Mouse (Mus musculus): ENCODE measurements around the gene Sorbs2. TPM values are rescaled to one million over a fixed set of nuclear protein-coding genes. Genes with fewer than 3 reads are reported as not detected.

Sorbs2 gene
- total RNA-seq (2014; rRNA removed) (79.5 and 84.9 TPM in 2 replicates), polyA plus RNA-seq (2015; fragmentation: Nextera tagmentation; extraction: Ambion mirVana) (27.7 and 36.1 TPM in 2 replicates)

DNA sequence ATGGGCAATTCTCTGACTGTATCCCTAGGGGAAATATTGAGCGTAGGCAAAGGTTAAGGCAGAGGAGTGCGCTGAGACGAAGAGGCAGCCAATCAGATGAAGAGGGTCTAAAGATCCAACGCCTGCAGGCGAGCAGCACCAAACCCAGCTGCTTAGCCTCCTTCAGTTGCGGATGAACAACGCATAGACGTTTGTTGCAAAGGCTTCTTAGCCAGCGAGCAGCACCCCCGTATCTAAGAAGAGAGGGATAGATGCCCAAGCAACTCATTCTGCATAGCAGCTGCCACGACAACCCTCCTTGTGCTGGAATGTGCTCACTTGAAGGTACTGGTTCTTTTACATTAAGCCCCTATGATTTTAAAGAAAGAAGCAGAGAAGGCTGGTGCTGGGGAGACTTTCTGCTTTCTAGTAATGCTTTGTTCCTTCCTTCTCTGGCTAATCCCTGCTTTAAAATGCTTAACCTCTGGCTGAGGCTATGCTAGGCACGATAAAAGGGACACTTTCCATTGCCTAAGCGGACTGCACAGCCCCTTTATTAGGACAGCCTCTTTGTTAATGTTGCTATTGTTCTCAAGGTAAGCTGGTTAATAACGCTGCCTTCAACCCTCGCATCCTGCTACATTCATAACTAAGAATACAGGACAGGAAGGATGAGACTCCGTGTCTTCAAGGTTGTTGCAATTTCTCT lies at the start of gene Sorbs2:
Gene Sorbs2 (plus strand): TSS at position 155 of the 688 bp plus-strand sequence.
- TF ChIP-seq CTCF (IDR thresholded peaks at IDR 0.05) = peak; percentile 50
- Histone ChIP-seq H3K4me3 (ENCODE audit: low read depth, low read length) (peak within 1 kb of the TSS; percentile 51), H3K9me3 (ENCODE audit: low read length) (no peaks in the 10 kb centered on the region), H3K36me3 (ENCODE audit: insufficient read depth, low read length) (no peaks in the 10 kb centered on the region), H3K4me2 (ENCODE audit: low read depth, low read length, poor library complexity, severe bottlenecking) (peak within 1 kb of the TSS; percentile 60), H3K9ac (replicated peaks; ENCODE audit: low read length, poor library complexity, severe bottlenecking) (peak within 1 kb of the TSS; percentile 64), H3K27ac (ENCODE audit: low read depth, low read length) (peak within 1 kb of the TSS; percentile 89), H3K27me3 (ENCODE audit: insufficient read depth, low read length) (no peaks in the 10 kb centered on the region), H3K4me1 (ENCODE audit: insufficient read depth, low read length) (peaks cover 3% of the 10 kb centered on the region; the same call in 1 of the 2 replicates)
- 3% methylated on average over 16 of the region's 16 CpGs for WGBS
- ATAC-seq (ENCODE audit: low FRiP score) (peak; percentile 93), DNase-seq (ENCODE audit: low spot score) (peak; percentile 84)

DNA sequence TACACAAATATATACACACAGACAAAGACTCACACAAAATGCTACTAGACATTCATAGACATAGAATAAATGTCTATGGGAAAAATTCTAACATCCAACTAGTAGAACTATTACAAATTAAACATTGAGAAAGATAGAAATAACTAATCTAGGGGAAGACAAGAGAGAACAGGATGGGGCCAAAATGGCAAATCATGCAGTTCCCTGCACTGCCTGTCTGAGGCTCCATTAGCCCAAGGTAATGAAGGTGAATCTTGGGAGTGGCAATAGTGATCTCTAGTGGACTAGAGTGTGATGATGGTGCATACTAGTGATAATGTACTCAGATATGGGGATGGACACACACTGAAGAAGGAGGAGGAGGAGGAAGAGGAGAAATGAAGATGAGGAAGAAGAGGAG lies 49.7 kb upstream of the Sorbs2 start:
- H3K36me3 ChIP-seq (ENCODE audit: insufficient read depth, low read length) = no peaks in the 10 kb centered on the region
- H3K27me3 ChIP-seq (ENCODE audit: insufficient read depth, low read length) = no peaks in the 10 kb centered on the region
- H3K9me3 ChIP-seq (ENCODE audit: low read length) = no peaks in the 10 kb centered on the region
- peak; percentile 34 for TF ChIP-seq CTCF (IDR thresholded peaks at IDR 0.05)
- no peak overlapping the region for H3K9ac ChIP-seq (replicated peaks; ENCODE audit: low read length, poor library complexity, severe bottlenecking)
- no peak overlapping the region for H3K4me3 ChIP-seq (ENCODE audit: low read depth, low read length)
- DNase-seq (ENCODE audit: low spot score) = no peak
- no peak for ATAC-seq (ENCODE audit: low FRiP score)
- H3K4me2 ChIP-seq (ENCODE audit: low read depth, low read length, poor library complexity, severe bottlenecking) = no peak overlapping the region
- no peaks in the 10 kb centered on the region for H3K4me1 ChIP-seq (ENCODE audit: insufficient read depth, low read length)
- H3K27ac ChIP-seq (ENCODE audit: low read depth, low read length) = no peak overlapping the region

DNA sequence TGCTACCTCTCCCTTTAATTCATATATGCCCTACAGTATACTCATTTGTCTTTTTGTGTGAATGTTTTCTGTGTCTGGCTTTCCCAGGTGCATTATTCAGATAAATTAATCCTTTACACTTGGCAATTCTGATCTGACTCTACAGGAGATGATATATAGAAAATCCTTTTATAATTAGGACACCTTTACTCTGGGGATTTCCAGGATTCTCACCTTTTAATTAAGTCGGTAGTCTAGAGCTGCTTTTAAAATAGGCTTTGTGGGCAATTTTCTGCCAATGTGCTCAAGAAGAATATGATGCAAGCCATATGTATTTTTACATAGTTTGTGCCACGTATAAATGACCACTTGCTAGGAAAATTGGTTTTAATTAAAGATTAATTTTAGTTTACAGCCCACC lies 38.6 kb upstream of the Sorbs2 start:
- H3K9ac ChIP-seq (replicated peaks; ENCODE audit: low read length, poor library complexity, severe bottlenecking) = no peak overlapping the region
- H3K4me1 ChIP-seq (ENCODE audit: insufficient read depth, low read length) = no peaks in the 10 kb centered on the region
- no peaks in the 10 kb centered on the region for H3K9me3 ChIP-seq (ENCODE audit: low read length)
- no peak overlapping the region for H3K4me3 ChIP-seq (ENCODE audit: low read depth, low read length)
- H3K4me2 ChIP-seq (ENCODE audit: low read depth, low read length, poor library complexity, severe bottlenecking) = no peak overlapping the region
- no peak overlapping the region for H3K27ac ChIP-seq (ENCODE audit: low read depth, low read length)
- no peak for TF ChIP-seq CTCF (IDR thresholded peaks at IDR 0.05)
- ATAC-seq (ENCODE audit: low FRiP score) = no peak
- no peaks in the 10 kb centered on the region for H3K36me3 ChIP-seq (ENCODE audit: insufficient read depth, low read length)
- DNase-seq (ENCODE audit: low spot score) = peak; percentile 56
- 69% methylated on average over 2 of the region's 2 CpGs for WGBS
- no peaks in the 10 kb centered on the region for H3K27me3 ChIP-seq (ENCODE audit: insufficient read depth, low read length)

DNA sequence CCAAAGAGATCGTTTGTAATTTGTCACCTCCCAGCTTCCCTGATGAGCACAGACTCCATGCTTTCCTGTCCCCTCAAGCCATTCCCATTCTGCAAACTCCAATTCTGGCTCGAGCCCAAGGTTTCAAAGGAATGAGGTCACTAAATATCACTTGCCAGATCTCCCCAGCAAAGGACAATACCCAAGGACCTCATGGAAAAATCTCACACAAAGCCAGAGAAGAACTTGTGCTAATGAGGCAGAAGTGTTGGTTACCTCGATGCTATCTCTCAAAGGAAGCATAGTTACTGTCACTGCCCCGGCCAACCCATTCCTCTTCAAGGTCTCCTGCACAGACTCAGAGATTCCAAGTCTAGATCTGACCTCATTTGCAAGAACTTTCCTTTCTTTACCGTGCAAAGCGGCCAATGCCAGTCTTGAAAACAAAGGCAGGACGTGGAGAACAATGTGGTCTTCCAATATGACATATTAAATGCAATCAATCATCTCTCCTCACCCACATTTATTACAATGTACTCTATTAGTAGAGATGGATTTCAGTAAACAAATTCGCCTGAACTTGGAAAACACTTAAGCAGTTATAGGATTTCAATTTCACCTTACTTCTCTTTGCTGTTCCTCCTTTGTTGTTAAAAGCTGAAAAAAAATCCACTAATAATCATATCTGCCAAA lies 37.9 kb upstream of the Sorbs2 start:
- DNase-seq (ENCODE audit: low spot score) (peak; percentile 57), ATAC-seq (ENCODE audit: low FRiP score) (no peak)
- Histone ChIP-seq H3K36me3 (ENCODE audit: insufficient read depth, low read length) (no peaks in the 10 kb centered on the region), H3K27me3 (ENCODE audit: insufficient read depth, low read length) (no peaks in the 10 kb centered on the region), H3K9ac (replicated peaks; ENCODE audit: low read length, poor library complexity, severe bottlenecking) (no peak overlapping the region), H3K4me3 (ENCODE audit: low read depth, low read length) (no peak overlapping the region), H3K9me3 (ENCODE audit: low read length) (no peaks in the 10 kb centered on the region), H3K27ac (ENCODE audit: low read depth, low read length) (no peak overlapping the region), H3K4me1 (ENCODE audit: insufficient read depth, low read length) (no peaks in the 10 kb centered on the region), H3K4me2 (ENCODE audit: low read depth, low read length, poor library complexity, severe bottlenecking) (no peak overlapping the region)
- 65% methylated on average over 8 of the region's 8 CpGs for WGBS
- TF ChIP-seq CTCF (IDR thresholded peaks at IDR 0.05) = no peak

DNA sequence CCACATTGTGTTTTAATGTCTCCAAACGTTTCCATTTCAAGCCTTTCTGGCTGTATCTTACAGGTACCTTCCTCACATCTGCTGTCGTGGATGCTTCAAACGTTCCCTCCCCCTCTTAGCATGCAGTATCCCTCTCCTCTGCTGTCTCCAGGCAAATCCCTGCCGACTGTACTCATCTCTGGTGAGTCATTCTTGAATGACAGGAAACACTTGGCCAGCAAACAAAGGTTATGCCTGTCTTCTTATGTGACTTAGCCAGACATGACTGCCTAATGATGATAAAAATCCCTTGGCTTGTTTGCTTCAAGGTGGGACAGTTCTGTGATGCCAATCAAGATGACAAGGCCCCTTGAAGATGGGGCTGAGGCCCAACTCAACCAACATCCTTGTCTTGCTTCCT lies 26.7 kb upstream of the Sorbs2 start:
- H3K4me2 ChIP-seq (ENCODE audit: low read depth, low read length, poor library complexity, severe bottlenecking) = no peak overlapping the region
- H3K36me3 ChIP-seq (ENCODE audit: insufficient read depth, low read length) = no peaks in the 10 kb centered on the region
- no peak overlapping the region for H3K4me3 ChIP-seq (ENCODE audit: low read depth, low read length)
- H3K27me3 ChIP-seq (ENCODE audit: insufficient read depth, low read length) = no peaks in the 10 kb centered on the region
- H3K9me3 ChIP-seq (ENCODE audit: low read length) = no peaks in the 10 kb centered on the region
- ATAC-seq (ENCODE audit: low FRiP score) (no peak), DNase-seq (ENCODE audit: low spot score) (no peak)
- H3K9ac ChIP-seq (replicated peaks; ENCODE audit: low read length, poor library complexity, severe bottlenecking) = no peak overlapping the region
- no peaks in the 10 kb centered on the region for H3K4me1 ChIP-seq (ENCODE audit: insufficient read depth, low read length)
- WGBS = 66% methylated on average over 4 of the region's 4 CpGs
- TF ChIP-seq CTCF (IDR thresholded peaks at IDR 0.05) = no peak
- H3K27ac ChIP-seq (ENCODE audit: low read depth, low read length) = no peak overlapping the region

DNA sequence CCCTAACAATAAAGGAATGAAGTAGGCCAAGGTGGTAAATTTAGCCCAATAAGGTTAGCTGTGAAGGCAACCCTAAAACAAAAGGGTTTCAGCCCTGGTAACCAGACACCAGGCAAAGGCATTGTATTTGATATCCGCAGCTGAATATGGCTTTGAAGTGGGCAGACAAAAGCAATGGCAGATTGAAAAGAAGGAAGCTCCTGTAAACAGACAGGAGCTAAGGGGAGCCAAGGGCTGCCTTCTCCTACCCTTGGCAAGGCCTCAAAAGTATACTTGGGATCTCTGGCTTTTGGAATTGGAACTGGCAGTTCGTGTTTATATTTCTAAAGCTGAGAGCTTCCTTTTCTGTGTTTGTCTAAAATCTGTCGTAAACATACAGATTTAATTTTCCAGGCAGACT lies 21.3 kb upstream of the Sorbs2 start:
- Histone ChIP-seq H3K4me3 (ENCODE audit: low read depth, low read length) (no peak overlapping the region), H3K9ac (replicated peaks; ENCODE audit: low read length, poor library complexity, severe bottlenecking) (no peak overlapping the region), H3K4me2 (ENCODE audit: low read depth, low read length, poor library complexity, severe bottlenecking) (no peak overlapping the region), H3K4me1 (ENCODE audit: insufficient read depth, low read length) (no peaks in the 10 kb centered on the region), H3K36me3 (ENCODE audit: insufficient read depth, low read length) (no peaks in the 10 kb centered on the region), H3K27ac (ENCODE audit: low read depth, low read length) (no peak overlapping the region), H3K27me3 (ENCODE audit: insufficient read depth, low read length) (no peaks in the 10 kb centered on the region), H3K9me3 (ENCODE audit: low read length) (no peaks in the 10 kb centered on the region)
- WGBS = 60% methylated on average over 3 of the region's 3 CpGs
- no peak for ATAC-seq (ENCODE audit: low FRiP score)
- TF ChIP-seq CTCF (IDR thresholded peaks at IDR 0.05) = no peak
- no peak for DNase-seq (ENCODE audit: low spot score)
